Mouse (Mus musculus) cerebellum, adult 11-12 months (tissue): ENCODE measurements around the gene BC067074.
A peak's percentile ranks its signal among the peaks of the same experiment; 100 is the strongest.
"Not testable (repeated sequence)": the region's sequence is repeated elsewhere in the genome, so short reads cannot be mapped to it uniquely, and the experiment has no call there.

Source experiments
- DNase-seq: peaks from one replicate; pipeline ENCODE4 v3.0.0; 2022

The BC067074 gene

DNA sequence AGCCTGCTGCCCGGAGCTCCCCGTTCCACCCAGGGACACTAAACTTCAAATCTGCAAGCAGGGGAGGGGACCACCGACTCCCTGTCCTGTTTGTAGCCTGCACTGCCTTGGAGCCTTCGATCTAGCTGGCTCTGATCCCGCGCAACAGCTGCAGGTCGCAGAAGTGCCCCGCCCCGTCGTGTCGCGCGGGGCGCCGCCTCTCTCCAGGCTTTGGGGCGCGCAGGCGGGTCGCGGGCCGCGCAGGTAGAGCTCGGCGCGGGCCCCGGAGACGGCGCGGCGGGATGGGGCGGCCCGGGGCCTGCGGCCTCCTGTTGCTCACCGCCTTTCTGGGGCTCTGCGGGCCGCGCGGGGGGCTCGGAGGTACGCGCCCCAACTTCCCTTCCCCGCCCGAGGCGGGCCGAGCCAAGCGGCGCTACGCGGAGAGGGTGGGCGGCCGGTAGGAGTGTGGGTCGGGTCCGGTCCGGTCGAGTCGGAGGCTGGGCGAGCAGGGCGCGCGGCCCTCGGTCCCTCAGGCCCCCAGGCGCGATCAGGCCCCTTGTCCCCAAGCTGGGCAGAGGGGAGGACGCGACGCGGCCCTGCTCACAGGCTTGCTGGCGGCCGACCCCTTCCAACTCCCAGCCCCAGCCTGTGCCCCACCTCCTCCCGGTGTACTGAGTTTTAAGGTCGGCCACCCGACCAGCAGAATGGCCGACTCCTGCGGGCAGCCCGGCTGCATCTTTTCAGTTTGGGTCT, at the start of gene BC067074:
Gene BC067074, plus strand, starts transcription at position 185 of the 732 bp plus-strand sequence.
- no peak for DNase-seq

DNA sequence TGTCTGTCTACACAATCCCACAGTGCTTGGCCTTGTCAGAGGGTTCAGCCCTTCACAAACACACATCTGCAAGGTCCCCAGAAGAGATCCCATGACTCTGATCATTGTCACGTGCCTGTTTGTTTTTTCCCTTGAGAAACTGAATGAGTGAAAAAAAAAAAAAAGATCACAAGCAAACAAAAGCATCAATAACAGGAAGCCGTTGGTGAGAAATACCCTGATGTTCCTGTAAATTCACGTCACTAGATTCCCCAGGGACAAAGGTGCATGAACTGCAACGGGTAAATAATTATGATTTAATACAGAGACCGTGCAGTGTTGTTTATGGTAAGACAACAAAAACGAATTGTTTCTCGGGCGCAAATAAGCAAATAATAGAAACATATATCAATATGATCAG, 47.9 kb upstream of the BC067074 start:
- no peak for DNase-seq

DNA sequence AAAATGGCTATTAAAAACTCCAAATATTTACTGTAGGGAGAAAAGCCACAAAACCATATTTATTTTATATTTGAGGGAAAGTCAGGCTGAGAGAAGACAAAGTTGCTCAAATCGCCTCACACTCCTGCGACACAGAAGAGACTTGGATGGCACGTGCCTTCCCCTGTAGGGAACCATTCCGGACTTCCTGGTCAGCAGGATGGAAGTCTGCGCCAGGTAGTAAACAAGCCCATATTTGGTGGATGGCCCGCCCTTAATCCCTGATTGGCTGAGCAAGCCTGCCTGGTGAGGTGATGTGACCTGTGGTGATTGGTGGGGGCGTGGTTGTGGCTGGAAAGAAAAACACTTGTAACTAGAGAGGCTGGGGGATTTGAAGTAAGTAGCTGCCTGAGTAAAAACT, 40.4 kb upstream of the BC067074 start:
- not testable (repeated sequence) for DNase-seq

DNA sequence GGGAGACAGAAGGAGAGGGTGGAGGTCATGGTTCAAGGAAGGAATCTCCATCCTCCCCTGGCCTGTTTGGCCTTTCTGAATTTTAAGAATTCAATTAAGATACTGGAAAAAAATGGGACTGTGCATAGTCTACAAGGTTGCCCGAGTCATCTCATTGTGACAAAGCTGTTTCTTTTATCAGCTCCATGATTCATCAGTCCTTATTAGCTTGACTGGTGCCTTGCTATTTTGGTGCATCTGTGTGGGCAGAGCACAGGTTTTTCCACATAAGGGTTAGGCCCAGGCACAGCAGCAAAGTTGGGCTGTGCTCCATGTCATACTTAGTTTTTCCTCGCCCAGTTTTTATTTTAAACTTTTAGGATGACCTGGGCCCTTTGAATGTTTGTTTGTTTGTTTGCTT, 36.2 kb upstream of the BC067074 start:
- no peak for DNase-seq

DNA sequence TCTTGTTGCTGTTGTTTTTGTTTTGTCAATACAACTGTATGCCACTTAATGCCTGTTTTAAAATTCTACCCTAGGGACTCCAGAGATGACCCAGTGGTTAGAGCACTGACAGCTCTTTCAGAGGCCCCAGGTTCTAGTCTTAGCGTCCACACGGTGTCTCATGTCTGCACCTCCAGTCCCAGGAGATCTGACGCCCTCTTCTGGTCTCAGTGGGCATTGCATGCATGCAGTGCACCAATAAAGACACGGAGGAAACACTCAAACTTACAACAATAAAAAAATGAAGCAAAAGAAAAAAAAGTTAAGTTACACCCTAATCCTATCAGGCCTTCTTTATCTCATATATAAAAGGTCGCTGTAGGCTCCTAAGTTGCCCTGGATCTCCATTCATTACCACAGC, 35.8 kb upstream of the BC067074 start:
- DNase-seq: no peak

DNA sequence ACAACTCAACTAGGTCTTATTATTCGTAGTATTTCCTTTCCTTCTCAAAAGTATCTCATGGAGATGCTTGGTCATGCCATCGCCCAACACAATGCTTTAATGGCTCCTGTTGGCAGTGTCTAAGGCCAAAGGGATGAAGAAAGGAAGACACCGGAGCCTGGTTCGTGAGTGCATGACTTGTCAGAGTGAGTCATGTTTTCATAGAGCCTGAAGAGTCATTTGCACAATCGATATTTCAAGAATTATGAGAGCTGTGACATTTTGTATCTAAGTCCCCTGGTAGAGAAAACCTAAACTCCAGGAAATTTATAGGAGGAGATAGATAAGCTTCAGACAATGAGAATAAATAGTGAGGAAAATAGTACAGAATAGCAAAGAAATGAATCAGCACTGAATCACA, 33.7 kb upstream of the BC067074 start:
- DNase-seq: no peak

DNA sequence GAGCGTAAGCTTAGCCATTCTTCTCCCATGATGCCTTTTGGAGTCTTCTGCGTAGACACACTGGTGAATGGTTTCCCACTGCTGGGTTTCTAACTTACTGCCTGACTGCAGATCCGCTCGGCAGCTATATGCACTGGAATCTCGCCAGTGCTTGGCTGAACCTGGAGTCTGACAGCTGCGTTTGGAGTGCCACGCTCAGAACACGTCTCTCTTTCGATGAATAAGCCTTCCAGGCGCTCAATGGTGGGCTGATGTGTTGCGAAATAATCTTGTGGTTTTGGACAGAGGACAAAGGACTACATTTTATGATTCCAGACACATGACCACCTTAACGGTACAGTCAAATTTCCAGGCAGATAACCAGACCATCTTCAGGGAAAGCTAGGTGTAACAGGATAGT, 30.1 kb upstream of the BC067074 start:
- no peak for DNase-seq

DNA sequence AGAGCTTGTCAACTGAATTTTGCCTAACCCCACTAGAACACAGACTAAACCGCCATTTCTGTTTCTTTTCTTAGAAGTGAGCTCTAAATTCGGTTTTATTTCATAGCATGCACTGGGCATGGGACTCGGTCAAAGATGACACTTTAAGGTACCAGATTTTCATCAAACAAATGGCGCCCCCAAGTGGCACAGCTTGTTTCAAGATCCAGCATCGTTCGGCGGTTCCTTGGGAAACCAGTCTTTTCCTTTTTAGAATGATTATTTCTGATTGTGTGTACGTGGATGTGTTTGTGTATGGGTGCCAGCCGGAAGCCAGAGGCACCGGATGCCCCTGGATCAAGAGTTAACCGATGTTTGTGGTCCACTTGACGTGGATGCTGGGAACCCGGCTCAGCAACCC, 27.7 kb upstream of the BC067074 start:
- no peak for DNase-seq

DNA sequence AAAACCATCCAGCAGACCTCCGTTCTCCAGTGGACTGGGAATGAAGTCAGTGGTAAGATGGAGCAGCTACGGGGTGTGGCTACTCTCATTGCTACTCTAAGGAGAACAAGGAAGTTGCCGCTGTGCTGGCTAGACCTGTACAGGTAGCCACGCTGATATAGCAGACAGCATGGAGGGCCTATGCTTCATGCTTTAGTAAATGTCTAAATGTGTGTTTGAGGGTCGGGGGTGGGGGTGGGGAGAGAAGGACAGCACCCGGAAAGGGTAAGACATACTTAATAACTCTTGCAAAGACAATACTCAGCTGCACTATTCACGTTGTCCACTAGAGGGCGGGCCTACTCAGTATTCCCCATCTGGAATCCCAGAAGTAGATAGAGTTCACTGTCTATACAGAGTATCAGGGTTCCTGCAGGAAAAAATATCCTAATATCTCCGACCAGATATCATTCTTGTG, 26.4 kb upstream of the BC067074 start:
- DNase-seq: peak; percentile 18

DNA sequence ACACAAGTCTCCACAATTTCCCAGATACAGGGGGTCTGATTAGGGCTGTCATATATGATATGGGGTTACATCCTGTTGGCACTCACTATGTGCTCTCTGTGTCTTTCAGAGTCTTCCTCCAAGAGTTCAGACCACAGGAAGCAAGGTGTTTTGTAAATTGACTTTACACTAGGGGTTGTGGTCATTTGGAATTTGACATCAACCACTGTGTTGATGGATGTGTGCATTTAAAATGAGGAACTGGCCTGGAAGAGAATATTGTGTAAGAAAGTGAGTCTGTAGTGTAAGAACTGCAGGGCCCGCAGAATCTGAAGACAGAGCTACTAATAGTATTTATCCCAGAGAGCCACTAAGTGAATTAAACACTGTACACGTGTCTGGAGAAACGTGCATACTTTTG, 25.8 kb upstream of the BC067074 start:
- no peak for DNase-seq

DNA sequence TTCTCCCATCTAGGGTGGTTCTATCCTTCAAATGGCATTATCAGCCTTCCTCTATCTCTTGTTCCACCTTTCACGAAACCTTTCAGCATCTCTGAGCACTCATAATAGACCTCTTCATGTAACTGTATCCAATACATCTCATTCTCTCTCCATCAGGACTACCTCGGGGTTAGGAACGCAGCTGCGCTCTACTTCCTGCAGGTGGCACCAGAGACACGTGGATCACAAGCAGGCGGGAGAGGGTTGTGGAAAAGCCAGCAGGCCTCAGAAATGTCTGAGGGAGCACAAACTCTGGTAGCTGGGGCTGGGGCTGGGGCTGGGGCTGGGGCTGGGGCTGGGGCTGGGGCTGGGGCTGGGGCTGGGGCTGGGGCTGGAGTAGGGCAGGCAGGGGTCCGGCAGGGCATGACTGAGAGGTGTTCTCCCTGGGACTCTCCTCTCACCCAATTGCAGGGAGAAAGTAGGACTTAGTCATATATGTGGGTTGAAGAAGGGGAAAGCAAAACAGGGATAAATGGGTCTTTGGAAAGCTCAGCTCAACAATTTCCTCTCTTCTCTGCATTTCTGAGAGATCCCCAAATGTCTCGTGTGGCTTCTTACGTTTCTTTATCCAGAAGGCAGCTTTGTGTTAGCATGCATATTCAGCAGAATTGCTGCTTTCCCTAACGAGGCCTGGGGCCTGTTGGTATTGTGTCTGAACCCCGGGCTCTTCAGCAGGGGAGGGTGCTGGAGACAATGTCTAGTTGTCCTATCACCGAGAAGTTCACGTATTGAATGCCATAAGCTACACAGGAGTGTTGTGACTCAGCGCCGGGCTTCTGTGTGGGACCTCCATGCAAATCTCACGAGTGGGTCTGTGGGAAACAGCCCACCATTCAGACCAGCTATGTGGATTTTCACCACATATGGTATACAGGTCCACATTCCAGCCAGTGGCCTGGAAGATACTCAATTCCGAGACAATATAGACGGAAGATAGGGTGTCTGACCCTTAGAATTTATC, 22.9 kb upstream of the BC067074 start:
- DNase-seq: peak; percentile 52

DNA sequence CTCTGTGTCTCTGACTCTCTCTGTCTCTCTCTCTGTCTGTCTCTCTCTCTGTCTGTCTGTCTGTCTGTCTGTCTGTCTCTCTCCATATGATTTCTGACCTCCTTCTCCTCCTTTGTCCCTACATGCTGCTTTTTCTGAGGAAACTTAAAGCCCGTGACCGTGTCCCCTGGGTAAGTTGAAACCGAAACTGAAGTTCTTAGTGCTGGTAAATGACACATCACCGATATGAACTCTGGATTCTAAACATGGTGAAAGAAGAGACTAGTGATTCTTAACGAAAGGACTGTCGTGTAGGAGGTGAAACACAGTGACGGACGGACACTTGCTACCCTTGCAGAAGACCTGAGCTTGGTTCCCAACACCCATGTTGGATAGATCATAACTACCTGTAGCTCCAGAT, 21.8 kb upstream of the BC067074 start:
- no peak for DNase-seq

DNA sequence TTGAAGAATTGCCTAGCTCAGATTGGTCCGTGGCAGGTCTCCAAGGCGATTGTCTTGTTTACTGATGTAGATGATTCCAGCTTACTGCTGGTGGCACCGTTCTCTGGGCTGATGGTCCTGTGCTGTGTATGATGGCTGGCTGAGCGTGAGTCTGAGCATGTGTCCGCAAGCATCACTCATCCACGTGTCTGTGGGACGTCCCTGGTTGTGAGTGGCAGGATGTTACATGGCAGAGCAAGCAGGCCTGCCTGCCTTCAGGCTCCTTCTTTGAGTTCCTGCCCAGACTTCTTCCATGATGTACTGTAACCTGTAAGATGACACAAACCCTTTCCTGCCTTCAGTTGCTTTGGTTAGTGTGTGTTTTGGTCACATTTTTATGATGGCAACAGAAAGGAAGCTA, 5.8 kb upstream of the BC067074 start:
- no peak for DNase-seq

DNA sequence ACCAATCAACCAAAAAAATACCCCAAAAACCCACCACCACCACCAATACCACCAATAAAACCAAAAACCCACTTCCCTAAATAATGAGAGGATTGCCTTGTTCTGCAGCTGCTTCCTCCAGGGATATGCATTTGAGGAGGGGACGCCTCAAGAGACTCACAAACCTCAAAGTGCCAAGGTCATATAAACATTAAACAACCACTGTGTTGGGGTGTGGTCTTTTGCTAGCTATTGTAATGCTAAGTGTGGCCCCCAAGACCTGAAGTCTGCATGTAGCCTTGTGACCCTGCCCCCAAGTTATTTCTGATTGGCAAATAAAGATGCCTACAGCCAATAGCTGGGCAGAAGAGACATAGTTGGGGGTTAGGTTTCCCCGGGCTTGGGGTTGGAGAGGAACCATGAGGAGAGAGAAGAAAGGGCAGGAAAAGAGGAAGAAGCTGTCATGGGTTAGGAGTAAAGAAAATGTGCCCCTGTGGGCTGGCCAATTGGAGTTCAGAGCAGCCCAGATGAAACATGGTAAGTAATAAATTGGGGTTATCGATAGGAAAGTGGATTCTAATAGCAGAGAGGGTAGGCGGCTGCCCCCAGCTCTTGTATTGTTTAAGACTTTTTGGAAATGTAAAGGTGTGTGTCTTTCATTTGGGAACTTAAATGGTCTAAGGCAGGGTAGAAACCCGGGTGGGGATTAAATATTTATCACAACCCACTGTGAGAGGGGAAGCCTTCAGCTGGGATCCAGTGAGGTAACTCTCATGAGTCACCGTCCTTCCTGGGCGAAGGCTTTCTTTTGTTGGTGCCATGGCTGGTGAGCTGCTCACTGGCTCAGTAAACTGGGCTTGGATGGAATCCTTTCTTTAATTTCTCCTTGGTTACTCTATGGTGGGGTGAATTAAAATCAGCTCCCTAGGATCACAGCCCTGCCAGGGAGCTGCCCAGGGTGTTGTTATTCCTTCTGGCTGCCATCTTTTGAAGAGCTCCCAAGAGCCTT, 4.5 kb upstream of the BC067074 start:
- DNase-seq: no peak

DNA sequence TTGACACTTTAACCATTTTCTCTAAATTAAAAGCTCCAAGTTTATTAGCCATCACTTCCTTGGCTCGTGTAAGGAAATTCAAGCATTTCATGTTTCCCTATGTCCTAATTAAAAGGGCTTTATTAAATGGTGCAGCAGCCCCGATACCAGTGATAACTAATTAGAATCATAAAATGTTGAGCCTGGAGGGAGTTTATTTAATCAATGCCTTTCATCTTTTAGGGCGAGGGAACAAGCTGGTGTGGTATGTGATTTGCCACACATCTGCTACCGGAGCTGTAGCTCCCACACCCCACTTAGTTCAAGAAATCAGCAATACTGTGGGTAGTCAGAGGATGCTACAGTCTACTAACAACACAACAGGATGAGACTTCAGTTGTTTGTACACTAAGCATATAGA, 3.2 kb upstream of the BC067074 start:
- DNase-seq: no peak

DNA sequence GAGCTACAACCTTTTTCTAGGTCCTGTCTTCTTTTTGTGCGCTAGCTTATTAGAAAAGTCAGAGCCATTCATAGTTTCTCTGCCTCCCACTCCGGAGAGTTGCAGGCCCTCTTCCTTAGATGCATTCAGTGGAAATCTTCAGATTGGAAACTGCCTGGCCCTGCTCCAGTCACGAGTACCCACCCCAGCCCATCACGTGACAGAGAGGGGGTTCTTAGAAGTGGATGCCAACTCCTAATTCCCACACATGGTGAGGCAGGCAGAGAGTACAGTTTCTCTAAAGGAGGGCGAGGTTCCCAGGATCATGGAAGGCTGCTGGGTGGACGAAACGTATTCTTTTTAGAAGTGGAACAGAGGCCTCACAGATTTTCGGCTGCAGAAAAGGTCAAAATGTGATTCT, 958 bp upstream of the BC067074 start:
- no peak for DNase-seq

DNA sequence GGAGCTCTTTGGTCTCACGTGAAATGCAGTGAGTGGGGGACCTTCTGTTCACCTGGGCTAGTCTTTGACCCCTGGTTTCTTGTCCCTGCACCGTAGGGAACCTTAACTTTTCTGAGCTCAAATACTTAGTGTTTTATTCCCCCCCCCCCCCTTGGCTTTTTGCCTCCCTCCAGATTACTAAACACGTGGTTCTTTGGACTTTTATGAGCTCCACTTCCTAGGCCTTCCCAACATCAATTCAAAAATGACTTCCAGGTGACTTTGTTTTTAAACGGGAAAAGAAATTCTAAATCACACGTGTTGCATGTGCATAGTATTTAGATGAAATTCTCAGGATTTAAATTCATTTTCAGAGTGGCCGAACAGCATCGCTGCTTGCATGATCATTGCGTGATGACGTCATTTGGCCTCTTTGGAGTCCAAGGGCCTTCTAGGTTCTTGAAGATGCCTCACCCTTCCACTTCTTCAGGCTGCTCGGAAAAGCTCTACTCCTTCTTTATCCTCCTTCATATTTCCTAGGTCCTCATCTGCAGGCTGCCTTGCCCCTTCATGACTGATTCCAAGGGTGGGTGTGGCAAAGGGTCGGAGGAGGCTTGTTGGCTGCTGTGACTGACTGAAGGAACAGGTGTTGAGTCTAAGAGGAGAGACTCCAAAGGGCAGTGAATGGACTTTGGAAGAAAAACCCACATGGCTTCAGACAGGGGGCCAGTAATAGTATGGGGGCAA, 911 bp downstream of the BC067074 start:
- no peak for DNase-seq

DNA sequence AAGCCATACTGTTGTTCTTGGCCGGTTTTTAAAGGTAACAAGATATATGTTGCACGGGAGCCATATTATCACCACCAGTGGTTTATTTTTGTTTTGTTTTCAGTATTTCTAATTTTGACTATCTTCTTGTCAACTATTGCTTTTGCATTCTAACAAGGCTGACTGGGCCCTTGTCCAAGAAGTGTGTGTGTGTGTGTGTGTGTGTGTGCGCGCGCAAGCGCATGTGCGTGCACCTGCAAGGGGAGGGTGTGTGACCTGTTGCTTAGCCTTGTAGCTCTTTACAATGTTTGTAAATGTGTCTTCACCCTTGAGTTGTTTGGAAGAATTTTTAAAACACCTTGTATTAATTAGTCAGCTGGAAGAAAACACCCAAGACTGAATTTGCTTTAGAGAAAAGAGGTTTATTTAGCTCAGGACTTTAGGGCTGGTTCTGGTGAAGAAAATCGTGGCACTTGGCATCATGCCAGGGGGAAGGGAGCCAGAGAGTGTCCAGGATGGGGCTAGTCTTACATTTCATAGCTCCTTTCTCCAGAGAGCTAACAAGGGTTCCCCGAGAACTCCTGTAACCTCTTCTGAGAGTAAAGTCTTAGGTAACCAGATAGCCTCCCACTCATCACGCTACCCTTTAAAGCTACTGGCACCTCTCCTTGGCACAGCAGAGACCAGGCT, 3.0 kb downstream of the BC067074 start:
- DNase-seq: no peak

DNA sequence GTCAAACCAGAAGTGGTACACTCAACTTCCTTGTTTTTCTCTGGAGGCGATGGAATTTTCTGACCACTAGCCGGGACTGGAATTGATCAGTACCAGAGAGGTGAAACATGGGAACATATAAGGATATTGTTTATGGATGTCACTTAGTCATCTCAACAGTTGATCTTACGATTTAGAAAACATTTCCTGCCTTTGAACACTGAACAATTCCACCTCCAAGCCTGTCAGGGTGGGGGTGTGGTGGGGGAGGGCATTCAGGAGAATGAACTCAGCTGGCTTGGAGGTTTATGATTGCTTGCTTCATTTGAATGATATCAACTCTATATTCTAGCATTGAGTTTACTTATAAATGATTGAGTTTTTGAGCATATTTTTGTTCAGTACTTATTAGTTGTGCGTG, 13.6 kb downstream of the BC067074 start:
- no peak for DNase-seq

DNA sequence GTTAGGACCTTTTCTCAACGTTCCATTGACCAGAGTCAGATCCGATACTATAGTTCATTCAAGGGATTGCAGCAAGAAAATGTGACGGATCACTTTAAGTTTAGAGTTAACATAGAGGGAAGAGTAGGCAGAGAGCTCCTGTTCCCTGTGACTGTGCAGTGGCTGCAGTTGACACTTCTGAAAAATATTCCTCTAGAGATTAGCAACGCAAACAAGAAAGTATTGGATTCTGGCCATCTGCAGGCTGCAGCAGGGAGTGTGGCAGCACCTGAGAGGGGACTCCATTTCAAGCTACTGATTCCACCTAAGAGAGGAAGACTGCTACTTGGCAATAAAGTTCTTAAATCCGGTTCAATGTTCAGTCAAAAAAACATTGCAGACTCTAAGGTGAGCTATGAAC, 26.6 kb downstream of the BC067074 start:
- DNase-seq: no peak

DNA sequence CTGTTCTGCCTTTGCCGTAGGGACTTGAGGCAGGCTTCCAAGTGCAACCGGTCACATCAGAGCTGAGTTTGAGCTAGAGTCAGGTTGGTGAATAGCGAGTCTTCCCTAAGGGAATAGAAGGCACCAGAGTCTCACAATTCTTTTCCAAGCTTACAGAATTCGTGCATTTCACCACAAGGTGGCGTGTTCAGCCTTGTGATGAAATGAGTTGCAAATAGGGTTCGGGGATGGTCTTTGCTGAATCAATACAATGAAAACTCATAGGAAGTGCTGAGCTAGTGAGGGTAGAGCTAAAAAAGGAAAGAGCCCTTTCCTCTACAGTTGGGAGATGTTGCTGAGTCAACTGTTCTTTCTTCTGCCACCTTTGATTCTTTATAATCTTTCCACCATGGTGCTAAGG, 29.0 kb downstream of the BC067074 start:
- no peak for DNase-seq

DNA sequence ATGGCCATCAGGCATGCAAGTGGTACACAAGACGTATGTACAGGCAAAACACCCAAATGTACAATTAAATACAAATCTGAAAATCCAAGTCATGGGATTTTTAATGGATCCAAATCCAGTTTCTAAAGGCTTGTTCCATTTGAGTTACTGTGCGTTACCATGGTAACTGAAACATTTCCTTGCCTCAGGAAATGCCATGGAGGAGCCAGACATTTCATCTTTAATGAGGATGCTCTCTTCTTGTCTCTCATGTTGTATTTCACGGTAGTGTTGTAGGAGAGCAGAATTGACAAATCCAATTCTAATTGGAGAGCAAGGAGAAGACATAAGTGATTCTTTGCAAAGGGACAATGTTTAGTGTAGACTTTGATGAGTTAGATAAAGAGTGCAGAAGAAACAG, 31.3 kb downstream of the BC067074 start:
- no peak for DNase-seq
